8 mouse cellular contexts compared by ENCODE assay signal in genomic region chr9:22532810-22533447, GRCm38 (mm10). TPM values are rescaled to one million over a fixed set of nuclear protein-coding genes. Genes with fewer than 3 reads are reported as not detected.
DNase-seq lines count a peak whose midpoint lies in the region; ATAC-seq lines count a peak whose summit lies in the region.

No protein-coding gene starts in this region.

- no peak overlapping the region for H3K4me3 ChIP-seq in lung, embryonic 16.5 days (ENCODE audit: low read length)

- H3K27ac ChIP-seq in lung, embryonic 16.5 days (ENCODE audit: low read length), result no peak overlapping the region

- H3K27me3 ChIP-seq in lung, embryonic 16.5 days (ENCODE audit: control insufficient read depth, insufficient read depth, low read depth, low read length), result no peaks in the 10 kb centered on the region

- no peak overlapping the region for H3K9ac ChIP-seq in lung, embryonic 16.5 days (ENCODE audit: low read length)

- H3K36me3 ChIP-seq in lung, embryonic 16.5 days (ENCODE audit: control insufficient read depth, insufficient read depth, low read length), result no peaks in the 10 kb centered on the region

- ATAC-seq in lung, embryonic 16.5 days (ENCODE audit: low read depth), result peak; percentile 80

- DNase-seq in heart, postnatal 10 days, result peak; percentile 35 to 46
- no peak for DNase-seq in heart, adult 9 months (ENCODE audit: low spot score in 2 of 2)
- peak; percentile 27 for DNase-seq in cerebellum, adult 9-10 months
- peak; percentile 27 for DNase-seq in heart, postnatal 4 days
- peak; percentile 10 to 73 for DNase-seq in layer of hippocampus, adult 18-20 months (ENCODE audit: low spot score in 2 of 2)
- peak; percentile 67 for DNase-seq in right cerebral cortex, adult 18-20 months
- DNase-seq in ovary, postnatal 10 days (ENCODE audit: low spot score), result no peak

- no peak overlapping the region for H3K4me2 ChIP-seq in lung, embryonic 16.5 days (ENCODE audit: low read depth, low read length)

- 48% methylated on average over 9 of the region's 9 CpGs for WGBS in lung, embryonic 16.5 days

- no peaks in the 10 kb centered on the region for H3K4me1 ChIP-seq in lung, embryonic 16.5 days (replicated peaks; ENCODE audit: control insufficient read depth, insufficient read depth, low read length)

- H3K9me3 ChIP-seq in lung, embryonic 16.5 days (ENCODE audit: control insufficient read depth, low read length), result no peaks in the 10 kb centered on the region

- intact Hi-C loops in heart, postnatal 10 days (cut with DNase I), result no loop called here

RNA-seq across cellular contexts. Expression of gene Bbs9, which starts 57.4 kb away (rescaled TPM):
- 10 to 100 TPM; 17.5 to 18.7 TPM for total RNA-seq in heart, postnatal 10 days (2021)
- 10 to 100 TPM; 14.0 to 15.9 TPM for total RNA-seq in heart, postnatal 4 days (2021)
- 10 to 100 TPM; 32.5 to 34.8 TPM for total RNA-seq in layer of hippocampus, adult 18-20 months (2021)
- polyA plus RNA-seq in lung, embryonic 16.5 days (2015; fragmentation: Nextera tagmentation; extraction: Ambion mirVana), result 16.0 TPM in 2 replicates

Comparison
In these comparisons a context has a peak if more than half of its experiments do, and no peak if none do; other contexts are left out.
1. DNase-seq: peak in heart, postnatal 10 days (2 of 2), cerebellum, adult 9-10 months (single experiment), heart, postnatal 4 days (single experiment), layer of hippocampus, adult 18-20 months (2 of 2) and right cerebral cortex, adult 18-20 months (single experiment); none in heart, adult 9 months (0 of 2) and ovary, postnatal 10 days (single experiment).